Mouse (Mus musculus): Measurements from ENCODE around the gene Tmem229b.

DNA sequence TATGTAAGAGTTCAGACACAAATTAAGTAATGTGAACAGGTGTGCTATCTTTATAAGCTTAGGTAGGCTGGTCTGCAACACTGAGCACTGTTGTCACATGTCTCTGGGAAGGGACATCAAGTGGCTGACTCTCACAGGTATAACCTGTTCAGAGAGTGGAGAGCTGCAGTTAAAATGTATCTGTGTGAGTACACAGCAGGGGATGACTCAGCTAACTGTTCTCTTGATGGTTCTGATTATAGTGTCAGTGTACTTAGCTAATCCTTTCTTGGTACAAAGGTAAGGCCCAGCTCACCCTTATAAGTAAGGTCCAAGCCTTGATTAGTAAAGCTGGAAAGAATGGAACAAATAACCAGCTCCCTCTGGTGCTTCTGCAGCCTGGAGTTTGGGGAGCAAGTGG, 34.0 kb upstream of the Tmem229b start:
- TF ChIP-seq CTCF (IDR thresholded peaks at IDR 0.05; ENCODE audit: control insufficient read depth, insufficient read depth, low read length), result no peak
- no peak for TF ChIP-seq POLR2A (IDR thresholded peaks at IDR 0.05; ENCODE audit: borderline replicate concordance, control insufficient read depth, low read depth, low read length)
